Mouse (Mus musculus): ENCODE measurements around the gene Larp4b. TPM values are rescaled to one million over a fixed set of nuclear protein-coding genes. Genes with fewer than 3 reads are reported as not detected.

Larp4b gene
- polyA plus RNA-seq, 1 experiment from 2014 or later, result 28.4 TPM

DNA sequence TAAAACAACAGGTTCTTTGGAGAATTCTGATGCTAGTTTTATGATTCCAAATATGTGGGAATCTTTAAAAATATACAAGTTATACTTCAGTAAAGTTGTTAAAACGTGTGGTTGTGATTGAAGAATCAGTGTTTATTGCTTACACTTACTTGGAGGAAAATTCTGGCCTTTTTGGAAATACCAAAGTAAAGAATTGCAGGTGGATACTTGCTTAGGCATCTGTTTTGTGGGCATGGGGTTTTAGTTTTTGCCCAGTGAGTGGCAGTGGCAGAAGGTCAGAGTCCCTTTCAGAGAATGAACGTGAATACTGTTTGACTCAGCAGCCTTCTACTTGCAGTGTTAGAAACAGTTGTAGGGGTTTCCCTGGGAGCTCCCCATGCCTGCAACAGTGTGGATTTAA lies 40.7 kb downstream of the Larp4b start:
- TF ChIP-seq EP300 (optimal IDR thresholded peaks at IDR 0.05) (no peak), CTCF (IDR thresholded peaks at IDR 0.05; ENCODE audit: low read depth) (no peak)
- no peak overlapping the region for H3K27ac ChIP-seq (replicated peaks)
- DNase-seq (ENCODE audit: low spot score) (no peak), ATAC-seq (ENCODE audit: low FRiP score, low TSS enrichment) (no peak)
- H3K4me2 ChIP-seq (replicated peaks; ENCODE audit: low read depth), result no peak overlapping the region
- 72% methylated on average over 2 of the region's 2 CpGs for WGBS
- no peak overlapping the region for H3K4me3 ChIP-seq (ENCODE audit: low read depth, low read length)
- no peaks in the 10 kb centered on the region for H3K4me1 ChIP-seq (replicated peaks; ENCODE audit: control insufficient read depth, insufficient read depth)
- H3K27me3 ChIP-seq (ENCODE audit: control insufficient read depth, insufficient read depth, low read length), result no peaks in the 10 kb centered on the region
- H3K36me3 ChIP-seq (ENCODE audit: control insufficient read depth, insufficient read depth, low read length), result peaks cover 5% of the 10 kb centered on the region
- H3K9me3 ChIP-seq (ENCODE audit: control insufficient read depth, low read length), result no peaks in the 10 kb centered on the region
- no peak overlapping the region for H3K9ac ChIP-seq (ENCODE audit: low read length)

DNA sequence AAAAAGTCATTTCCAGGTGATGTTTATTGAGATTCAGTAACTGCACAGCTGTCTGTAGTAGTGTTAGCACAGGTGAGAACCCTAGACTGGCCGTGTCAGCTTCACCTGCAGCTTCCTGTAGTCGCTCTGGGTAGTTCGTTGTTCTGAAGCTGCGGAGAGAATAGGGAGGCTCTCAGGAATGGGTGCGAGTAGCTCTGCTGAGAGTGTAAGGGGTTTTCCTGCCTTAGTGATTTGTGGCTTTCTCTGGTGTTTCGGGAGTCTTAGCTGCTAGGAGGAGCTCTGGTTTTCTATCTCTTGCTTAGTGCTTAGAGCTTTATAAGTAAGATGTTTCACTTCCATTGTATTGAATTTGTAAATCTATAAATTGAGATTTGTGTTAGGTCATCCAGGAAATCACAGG lies 42.4 kb downstream of the Larp4b start:
- Histone ChIP-seq H3K9me3 (ENCODE audit: control insufficient read depth, low read length) (no peaks in the 10 kb centered on the region), H3K36me3 (ENCODE audit: control insufficient read depth, insufficient read depth, low read length) (peaks cover 5% of the 10 kb centered on the region), H3K9ac (ENCODE audit: low read length) (no peak overlapping the region), H3K27ac (replicated peaks) (no peak overlapping the region), H3K27me3 (ENCODE audit: control insufficient read depth, insufficient read depth, low read length) (no peaks in the 10 kb centered on the region), H3K4me1 (replicated peaks; ENCODE audit: control insufficient read depth, insufficient read depth) (no peaks in the 10 kb centered on the region), H3K4me2 (replicated peaks; ENCODE audit: low read depth) (no peak overlapping the region), H3K4me3 (ENCODE audit: low read depth, low read length) (no peak overlapping the region)
- DNase-seq (ENCODE audit: low spot score) (no peak), ATAC-seq (ENCODE audit: low FRiP score, low TSS enrichment) (no peak)
- TF ChIP-seq EP300 (optimal IDR thresholded peaks at IDR 0.05) (no peak), CTCF (IDR thresholded peaks at IDR 0.05; ENCODE audit: low read depth) (no peak)
- 88% methylated on average over 6 of the region's 6 CpGs for WGBS

DNA sequence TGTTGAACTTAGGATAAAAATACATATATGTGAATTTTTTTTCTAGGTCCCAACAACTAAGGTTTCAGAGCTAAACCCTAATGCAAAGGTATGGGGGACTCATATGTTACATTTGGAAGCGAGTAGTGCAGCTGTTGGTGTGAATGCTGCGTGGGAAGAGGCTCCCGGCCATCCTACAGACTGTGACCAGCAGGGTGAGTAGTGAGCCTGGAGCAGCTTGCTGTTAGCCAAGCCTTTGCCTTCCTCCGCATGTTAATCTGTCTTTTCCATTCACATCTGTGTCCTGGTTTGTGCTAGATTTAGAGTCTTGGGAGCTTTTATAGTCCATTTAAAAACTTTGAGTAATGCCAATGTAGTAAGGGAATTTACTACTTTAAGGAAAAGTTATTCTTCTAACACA lies 43.1 kb downstream of the Larp4b start:
- TF ChIP-seq EP300 (optimal IDR thresholded peaks at IDR 0.05) (no peak), CTCF (IDR thresholded peaks at IDR 0.05; ENCODE audit: low read depth) (peak; percentile 61)
- no peak for ATAC-seq (ENCODE audit: low FRiP score, low TSS enrichment)

DNA sequence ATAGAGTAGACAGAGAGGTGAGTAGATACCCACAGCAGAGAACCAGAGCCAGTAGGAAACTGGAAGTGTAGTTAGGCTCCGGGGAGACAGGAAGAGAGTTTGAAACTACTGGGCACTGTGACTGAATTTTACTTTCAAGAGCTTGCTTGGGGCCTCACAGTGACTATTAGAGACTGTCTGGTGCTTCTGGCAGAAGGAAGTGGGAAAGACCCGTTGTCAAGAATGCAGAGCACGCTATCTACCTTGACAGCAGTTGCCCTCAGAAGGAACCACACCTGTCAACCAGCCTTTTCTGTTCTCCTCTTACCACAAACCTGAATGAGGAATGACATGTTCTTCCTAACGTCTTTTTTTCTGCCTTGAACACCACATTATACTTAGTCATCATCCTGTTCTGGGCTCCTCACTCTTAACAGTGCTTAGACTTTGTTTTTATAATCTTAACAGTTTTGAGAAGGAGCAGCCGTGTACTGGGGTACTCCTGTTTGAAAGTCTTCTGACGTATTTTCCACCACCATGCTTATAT lies 45.8 kb downstream of the Larp4b start:
- Histone ChIP-seq H3K4me1 (replicated peaks; ENCODE audit: control insufficient read depth, insufficient read depth) (no peaks in the 10 kb centered on the region), H3K4me2 (replicated peaks; ENCODE audit: low read depth) (no peak overlapping the region), H3K9ac (ENCODE audit: low read length) (no peak overlapping the region), H3K27ac (replicated peaks) (no peak overlapping the region; the same call in 1 of the 2 replicates), H3K9me3 (ENCODE audit: control insufficient read depth, low read length) (no peaks in the 10 kb centered on the region), H3K27me3 (ENCODE audit: control insufficient read depth, insufficient read depth, low read length) (no peaks in the 10 kb centered on the region), H3K4me3 (ENCODE audit: low read depth, low read length) (no peak overlapping the region), H3K36me3 (ENCODE audit: control insufficient read depth, insufficient read depth, low read length) (peaks cover 19% of the 10 kb centered on the region)
- 49% methylated on average over 6 of the region's 6 CpGs for WGBS
- ATAC-seq (ENCODE audit: low FRiP score, low TSS enrichment), result peak; percentile 33; the same call in 1 of the 2 replicates
- TF ChIP-seq CTCF (IDR thresholded peaks at IDR 0.05; ENCODE audit: low read depth) (no peak), EP300 (optimal IDR thresholded peaks at IDR 0.05) (no peak)
- no peak for DNase-seq (ENCODE audit: low spot score)

More for the DNA sequence above, 43.1 kb downstream of the Larp4b start:
- Histone ChIP-seq H3K36me3 (ENCODE audit: control insufficient read depth, insufficient read depth, low read length) (peaks cover 7% of the 10 kb centered on the region), H3K27ac (replicated peaks) (no peak overlapping the region), H3K9ac (ENCODE audit: low read length) (no peak overlapping the region), H3K4me1 (replicated peaks; ENCODE audit: control insufficient read depth, insufficient read depth) (no peaks in the 10 kb centered on the region), H3K4me2 (replicated peaks; ENCODE audit: low read depth) (no peak overlapping the region), H3K9me3 (ENCODE audit: control insufficient read depth, low read length) (no peaks in the 10 kb centered on the region), H3K4me3 (ENCODE audit: low read depth, low read length) (no peak overlapping the region), H3K27me3 (ENCODE audit: control insufficient read depth, insufficient read depth, low read length) (no peaks in the 10 kb centered on the region)
- peak; percentile 45 for DNase-seq (ENCODE audit: low spot score)
- 74% methylated on average over 4 of the region's 4 CpGs for WGBS

DNA sequence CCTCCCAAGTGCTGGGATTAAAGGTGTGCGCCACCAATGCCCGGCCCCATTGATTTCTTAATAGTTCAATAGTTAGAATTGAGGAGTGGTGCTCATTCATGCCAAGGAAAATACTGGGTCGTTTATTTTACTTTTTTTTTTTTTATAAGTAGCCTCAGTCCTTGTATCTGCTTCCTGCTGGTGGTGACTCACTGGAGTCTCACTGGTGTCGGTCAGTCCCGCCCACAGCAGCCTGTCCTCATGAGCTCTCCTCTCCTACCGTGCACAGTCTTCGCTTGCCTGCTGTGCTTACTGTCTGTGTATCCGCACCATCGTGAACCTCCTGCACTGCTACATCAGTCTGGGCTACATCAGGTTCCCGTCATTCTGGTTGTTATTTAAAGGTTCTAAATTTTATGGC lies 46.5 kb downstream of the Larp4b start:
- Histone ChIP-seq H3K27ac (replicated peaks) (no peak overlapping the region), H3K4me2 (replicated peaks; ENCODE audit: low read depth) (no peak overlapping the region), H3K27me3 (ENCODE audit: control insufficient read depth, insufficient read depth, low read length) (no peaks in the 10 kb centered on the region), H3K9ac (ENCODE audit: low read length) (no peak overlapping the region), H3K4me3 (ENCODE audit: low read depth, low read length) (no peak overlapping the region), H3K4me1 (replicated peaks; ENCODE audit: control insufficient read depth, insufficient read depth) (no peaks in the 10 kb centered on the region), H3K36me3 (ENCODE audit: control insufficient read depth, insufficient read depth, low read length) (peaks cover 19% of the 10 kb centered on the region), H3K9me3 (ENCODE audit: control insufficient read depth, low read length) (no peaks in the 10 kb centered on the region)
- DNase-seq (ENCODE audit: low spot score) (peak; percentile 66), ATAC-seq (ENCODE audit: low FRiP score, low TSS enrichment) (peak; percentile 94)
- 60% methylated on average over 10 of the region's 10 CpGs for WGBS
- TF ChIP-seq CTCF (IDR thresholded peaks at IDR 0.05; ENCODE audit: low read depth) (no peak), EP300 (optimal IDR thresholded peaks at IDR 0.05) (no peak)

DNA sequence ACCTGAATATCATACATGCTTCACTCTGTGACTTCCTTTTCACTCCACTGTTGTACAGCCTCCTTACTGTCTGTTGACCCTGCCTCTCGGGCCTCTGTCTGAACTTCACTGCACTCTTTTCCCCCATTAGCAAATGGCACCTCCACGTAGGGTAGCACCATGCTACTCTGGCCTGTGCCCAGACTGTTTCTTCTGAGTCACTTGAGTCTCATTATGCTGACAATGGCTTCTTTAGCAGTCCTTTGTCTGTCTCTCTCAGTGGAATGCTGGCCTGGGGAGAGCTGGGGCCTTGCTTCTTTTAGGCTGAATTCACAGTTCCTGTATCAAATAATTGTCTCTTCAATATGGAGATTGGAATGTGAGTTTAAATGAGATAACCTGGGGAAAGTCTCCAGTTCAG lies 48.7 kb downstream of the Larp4b start:
- no peak overlapping the region for H3K9ac ChIP-seq (ENCODE audit: low read length)
- no peak for TF ChIP-seq EP300 (optimal IDR thresholded peaks at IDR 0.05)
- TF ChIP-seq CTCF (IDR thresholded peaks at IDR 0.05; ENCODE audit: low read depth), result no peak
- peaks cover 15% of the 10 kb centered on the region for H3K36me3 ChIP-seq (ENCODE audit: control insufficient read depth, insufficient read depth, low read length)
- no peaks in the 10 kb centered on the region for H3K9me3 ChIP-seq (ENCODE audit: control insufficient read depth, low read length)
- H3K4me1 ChIP-seq (replicated peaks; ENCODE audit: control insufficient read depth, insufficient read depth), result no peaks in the 10 kb centered on the region
- 74% methylated on average over 2 of the region's 2 CpGs for WGBS
- no peak overlapping the region for H3K27ac ChIP-seq (replicated peaks)
- no peak for DNase-seq (ENCODE audit: low spot score)
- H3K27me3 ChIP-seq (ENCODE audit: control insufficient read depth, insufficient read depth, low read length), result no peaks in the 10 kb centered on the region
- ATAC-seq (ENCODE audit: low FRiP score, low TSS enrichment), result no peak
- H3K4me3 ChIP-seq (ENCODE audit: low read depth, low read length), result no peak overlapping the region
- no peak overlapping the region for H3K4me2 ChIP-seq (replicated peaks; ENCODE audit: low read depth)

All from stomach, postnatal 0 days (tissue).